Mouse (Mus musculus) kidney, postnatal 0 days (tissue): ENCODE results near the gene Rdm1. TPM values are rescaled to one million over a fixed set of nuclear protein-coding genes. Genes with fewer than 3 reads are reported as not detected.
A peak's percentile ranks its signal among the peaks of the same experiment; 100 is the strongest.
"Not testable (repeated sequence)": the region's sequence is repeated elsewhere in the genome, so short reads cannot be mapped to it uniquely, and the experiment has no call there.

Source experiments
- ATAC-seq: fragments of 200-750 bp; cut with Nextera tagmentation; replicated peaks from 2 replicates; pipeline ENCODE4 v1.8.0; 2017; ENCODE audit warnings: low read depth, moderate number of reproducible peaks, moderate TSS enrichment, moderate library complexity; ENCODE audit not compliant: low FRiP score
- DNase-seq: peaks from one replicate; pipeline ENCODE4 v3.0.0-alpha.2; 2016; ENCODE audit warnings: low spot score
- H3K27ac ChIP-seq: fragments of 300-500 bp; sonication (generic); 2 replicates; pipeline ENCODE4 v1.5.1; 2014; ENCODE audit warnings: mild to moderate bottlenecking
- H3K27me3 ChIP-seq: fragments of 300-500 bp; sonication (generic); 2 replicates; pipeline ENCODE4 v1.6.1; 2014; ENCODE audit warnings: low read length, mixed read lengths; ENCODE audit not compliant: insufficient read depth
- H3K36me3 ChIP-seq: fragments of 300-500 bp; sonication (generic); 2 replicates; pipeline ENCODE4 v1.6.1; 2014; ENCODE audit warnings: low read length, mixed read lengths; ENCODE audit not compliant: insufficient read depth
- H3K4me1 ChIP-seq: fragments of 300-500 bp; sonication (generic); replicated peaks from 2 replicates; pipeline ENCODE4 v1.6.1; 2014; ENCODE audit warnings: antibody characterized with exemption, low read length, mixed read lengths; ENCODE audit not compliant: insufficient read depth
- H3K4me2 ChIP-seq: fragments of 300-500 bp; sonication (generic); 2 replicates; pipeline ENCODE4 v1.6.1; 2014; ENCODE audit warnings: mild to moderate bottlenecking, low read length, moderate library complexity, mixed read lengths
- H3K4me3 ChIP-seq: fragments of 300-500 bp; sonication (generic); replicated peaks from 2 replicates; pipeline ENCODE4 v1.5.1; 2014; ENCODE audit warnings: low read depth, low read length
- H3K9ac ChIP-seq: fragments of 300-500 bp; sonication (generic); 2 replicates; pipeline ENCODE4 v1.6.1; 2014; ENCODE audit warnings: low read depth, low read length
- H3K9me3 ChIP-seq: fragments of 300-500 bp; sonication (generic); replicated peaks from 2 replicates; pipeline ENCODE4 v1.6.1; 2016; ENCODE audit warnings: low read length, inconsistent platforms, mixed read lengths
- CTCF ChIP-seq: IDR thresholded peaks from 2 replicates; pipeline ENCODE4 v1.5.1; 2016; ENCODE audit warnings: antibody characterized with exemption, low read depth, mild to moderate bottlenecking, moderate library complexity
- WGBS: fragments of 180-500 bp; shearing (Covaris S2); extraction: QIAGEN DNeasy Blood & Tissue Kit; methylation state at CpG from one replicate; pipeline ENCODE4 v1.1.7; 2014; 5-methylcytosine and 5-hydroxymethylcytosine counted together
- polyA plus RNA-seq: library from polyadenylated mRNA; unstranded; fragments of >200 nt; fragmentation: Nextera tagmentation; extraction: Ambion mirVana; gene quantifications from 2 replicates; pipeline ENCODE4 v1.2.1, GENCODE M21; 2015

Gene Rdm1
- polyA plus RNA-seq, 1 experiment from 2014 or later = 37.6 TPM

- H3K9ac ChIP-seq = no peak overlapping the region
- ATAC-seq = no peak
- 0 out of 2 replicates have a peak, but pooled peaks cover 7% of the 10 kb centered on the region for H3K4me1 ChIP-seq
- H3K4me2 ChIP-seq = no peak overlapping the region
- no peak overlapping the region for H3K27ac ChIP-seq
- WGBS = 73% methylated on average over 6 of the region's 6 CpGs
- H3K27me3 ChIP-seq = no peaks in the 10 kb centered on the region
- H3K4me3 ChIP-seq = no peak overlapping the region
- DNase-seq = no peak
- no peak for TF ChIP-seq CTCF
- H3K9me3 ChIP-seq = no peaks in the 10 kb centered on the region
- H3K36me3 ChIP-seq = no peaks in the 10 kb centered on the region
Observed at GRCm38 (mm10) chr11:101615380-101615779, 11.6 kb upstream of the Rdm1 start.

DNA sequence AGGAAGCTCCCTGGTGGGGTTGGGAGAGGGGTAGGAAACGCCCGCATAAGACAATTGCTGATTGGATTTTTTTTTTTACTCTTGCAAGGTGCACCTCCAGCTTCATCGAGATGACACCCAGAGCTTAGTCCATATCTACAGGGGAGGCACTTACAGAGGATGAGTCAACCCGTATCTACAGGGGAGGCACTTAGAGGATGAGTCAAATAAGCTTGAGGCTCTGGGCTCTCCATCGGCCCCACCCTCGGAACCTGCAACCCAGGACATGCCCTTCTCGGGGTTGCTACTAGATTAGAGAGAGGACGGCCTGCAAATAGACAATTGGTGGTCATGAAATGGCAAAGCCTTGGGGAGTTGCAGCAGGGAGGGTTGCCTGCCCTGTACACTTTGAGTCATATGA, 10.9 kb upstream of the Rdm1 start:
- H3K4me3 ChIP-seq = no peak overlapping the region
- H3K27me3 ChIP-seq = no peaks in the 10 kb centered on the region
- 90% methylated on average over 8 of the region's 8 CpGs for WGBS
- ATAC-seq (no peak), DNase-seq (no peak)
- H3K36me3 ChIP-seq = no peaks in the 10 kb centered on the region
- H3K27ac ChIP-seq = no peak overlapping the region
- TF ChIP-seq CTCF = no peak
- 0 out of 2 replicates have a peak, but pooled peaks cover 7% of the 10 kb centered on the region for H3K4me1 ChIP-seq
- H3K4me2 ChIP-seq = no peak overlapping the region
- H3K9ac ChIP-seq = no peak overlapping the region
- H3K9me3 ChIP-seq = no peaks in the 10 kb centered on the region

- no peak for DNase-seq
Observed at GRCm38 (mm10) chr11:101616948-101617767, 9.8 kb upstream of the Rdm1 start.

GRCm38 (mm10) chr11:101617849-101618248, 9.1 kb upstream of the Rdm1 start:
- H3K36me3 ChIP-seq = no peaks in the 10 kb centered on the region
- no peaks in the 10 kb centered on the region for H3K27me3 ChIP-seq
- no peaks in the 10 kb centered on the region for H3K9me3 ChIP-seq
- H3K4me2 ChIP-seq = peak overlapping the region; percentile 8; the same call in 1 of the 2 replicates
- ATAC-seq (no peak; the same call in 1 of the 2 replicates), DNase-seq (peak; percentile 87)
- WGBS = 10% methylated on average over 8 of the region's 8 CpGs
- H3K9ac ChIP-seq = no peak overlapping the region
- TF ChIP-seq CTCF = no peak
- no peak overlapping the region for H3K27ac ChIP-seq
- no peak overlapping the region for H3K4me3 ChIP-seq
- H3K4me1 ChIP-seq = 0 out of 2 replicates have a peak, but pooled peaks cover 7% of the 10 kb centered on the region

More at GRCm38 (mm10) chr11:101616948-101617767, 9.8 kb upstream of the Rdm1 start:
- no peak overlapping the region for H3K27ac ChIP-seq
- H3K27me3 ChIP-seq = no peaks in the 10 kb centered on the region
- no peak for ATAC-seq
- 27% methylated on average over 18 of the region's 18 CpGs for WGBS
- no peak overlapping the region for H3K4me3 ChIP-seq
- H3K9me3 ChIP-seq = no peaks in the 10 kb centered on the region
- 0 out of 2 replicates have a peak overlapping the region, but pooled peaks have one; percentile 8 for H3K4me2 ChIP-seq
- no peak overlapping the region for H3K9ac ChIP-seq
- TF ChIP-seq CTCF = no peak
- no peaks in the 10 kb centered on the region for H3K36me3 ChIP-seq
- 0 out of 2 replicates have a peak, but pooled peaks cover 7% of the 10 kb centered on the region for H3K4me1 ChIP-seq

GRCm38 (mm10) chr11:101618596-101618995, 8.4 kb upstream of the Rdm1 start:
- no peak for ATAC-seq
- 0 out of 2 replicates have a peak, but pooled peaks cover 7% of the 10 kb centered on the region for H3K4me1 ChIP-seq

GRCm38 (mm10) chr11:101620022-101620655, 6.9 kb upstream of the Rdm1 start:
- not testable (repeated sequence) for ATAC-seq, H3K4me1 ChIP-seq, H3K27me3 ChIP-seq, H3K4me2 ChIP-seq, H3K9me3 ChIP-seq, H3K9ac ChIP-seq, DNase-seq, H3K36me3 ChIP-seq, H3K4me3 ChIP-seq, H3K27ac ChIP-seq
- 73% methylated on average over 11 of the region's 11 CpGs for WGBS

More at GRCm38 (mm10) chr11:101618596-101618995, 8.4 kb upstream of the Rdm1 start:
- no peak overlapping the region for H3K9ac ChIP-seq
- no peaks in the 10 kb centered on the region for H3K9me3 ChIP-seq
- H3K36me3 ChIP-seq = no peaks in the 10 kb centered on the region
- H3K4me3 ChIP-seq = no peak overlapping the region
- H3K27ac ChIP-seq = no peak overlapping the region
- no peak overlapping the region for H3K4me2 ChIP-seq
- DNase-seq = no peak
- TF ChIP-seq CTCF = no peak
- no peaks in the 10 kb centered on the region for H3K27me3 ChIP-seq
- 77% methylated on average over 3 of the region's 3 CpGs for WGBS
